Mouse (Mus musculus) heart, adult 8-10 months (tissue): ENCODE results near the gene 1700020D05Rik. TPM values are rescaled to one million over a fixed set of nuclear protein-coding genes. Genes with fewer than 3 reads are reported as not detected.

Experiments
- DNase-seq: peaks from one replicate; pipeline ENCODE4 v3.0.0; 2022; ENCODE audit warnings: low spot score
- total RNA-seq, 4 experiments: library from RNA; stranded (reverse); gene quantifications; 2 replicates each; pipeline ENCODE4 v1.2.4; 2022

Gene 1700020D05Rik
- 1 to 10 TPM in 1 of 4 experiments, under 1 TPM in 3; 0.52 to 1.4 (median 0.81) TPM for total RNA-seq

- no peak for DNase-seq
Observed at GRCm38 (mm10) chr19:5503687-5504086, at the start of gene 1700020D05Rik. Gene 1700020D05Rik, minus strand, starts transcription at chr19:5503787.

GRCm38 (mm10) chr19:5547471-5548056 lies 44.0 kb upstream of the 1700020D05Rik start:
- DNase-seq = no peak

- DNase-seq = no peak
Observed at GRCm38 (mm10) chr19:5544031-5544430, 40.4 kb upstream of the 1700020D05Rik start.

- DNase-seq = no peak
Observed at GRCm38 (mm10) chr19:5543362-5543761, 39.8 kb upstream of the 1700020D05Rik start.

GRCm38 (mm10) chr19:5538786-5539185 lies 35.2 kb upstream of the 1700020D05Rik start:
- no peak for DNase-seq

GRCm38 (mm10) chr19:5532520-5532919 lies 28.9 kb upstream of the 1700020D05Rik start:
- no peak for DNase-seq

GRCm38 (mm10) chr19:5530138-5530524 lies 26.5 kb upstream of the 1700020D05Rik start:
- DNase-seq = no peak

- peak; percentile 97 for DNase-seq
Observed at GRCm38 (mm10) chr19:5529325-5530137, 25.9 kb upstream of the 1700020D05Rik start.

- DNase-seq = no peak
Observed at GRCm38 (mm10) chr19:5525204-5525603, 21.6 kb upstream of the 1700020D05Rik start.

GRCm38 (mm10) chr19:5518721-5519120 lies 15.1 kb upstream of the 1700020D05Rik start:
- DNase-seq = no peak

- DNase-seq = no peak
Observed at GRCm38 (mm10) chr19:5516906-5517505, 13.4 kb upstream of the 1700020D05Rik start.

GRCm38 (mm10) chr19:5515840-5516777 lies 12.5 kb upstream of the 1700020D05Rik start:
- no peak for DNase-seq

GRCm38 (mm10) chr19:5513005-5513349 lies 9.4 kb upstream of the 1700020D05Rik start:
- DNase-seq = no peak

- DNase-seq = no peak
Observed at GRCm38 (mm10) chr19:5512091-5513004, 8.8 kb upstream of the 1700020D05Rik start.

GRCm38 (mm10) chr19:5511074-5511632 lies 7.6 kb upstream of the 1700020D05Rik start:
- no peak for DNase-seq

GRCm38 (mm10) chr19:5510031-5511026 lies 6.7 kb upstream of the 1700020D05Rik start, which contains the start of gene Snx32:
Gene Snx32, minus strand, starts transcription at chr19:5510538.
- peak; percentile 99 for DNase-seq

GRCm38 (mm10) chr19:5500330-5500875 lies 3.2 kb downstream of the 1700020D05Rik start:
- no peak for DNase-seq

GRCm38 (mm10) chr19:5496052-5496370 lies 7.6 kb downstream of the 1700020D05Rik start:
- no peak for DNase-seq
